Mouse (Mus musculus): ENCODE measurements around the gene Adamts20.

Gene Adamts20

DNA sequence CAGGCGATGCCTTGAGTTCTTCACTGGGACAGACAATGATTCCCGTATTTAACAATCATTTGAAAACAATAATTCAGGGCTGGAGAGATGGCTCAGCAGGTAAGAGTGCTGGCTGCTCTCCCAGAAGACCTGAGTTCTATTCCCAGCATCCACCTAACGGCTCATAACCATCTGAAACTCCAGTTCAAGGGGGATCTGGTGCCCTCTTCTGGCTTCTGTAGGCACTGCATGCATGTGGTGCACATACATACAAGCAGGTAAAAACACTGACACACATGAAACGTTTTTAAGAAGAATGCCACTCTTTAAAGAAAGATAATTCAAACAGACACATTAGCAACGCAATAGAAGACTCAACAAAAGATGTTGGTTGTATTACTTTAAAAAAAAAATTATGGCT is 120.9 kb downstream of the Adamts20 start:
- DNase-seq (ENCODE audit: low read depth, low spot score) = no peak

DNA sequence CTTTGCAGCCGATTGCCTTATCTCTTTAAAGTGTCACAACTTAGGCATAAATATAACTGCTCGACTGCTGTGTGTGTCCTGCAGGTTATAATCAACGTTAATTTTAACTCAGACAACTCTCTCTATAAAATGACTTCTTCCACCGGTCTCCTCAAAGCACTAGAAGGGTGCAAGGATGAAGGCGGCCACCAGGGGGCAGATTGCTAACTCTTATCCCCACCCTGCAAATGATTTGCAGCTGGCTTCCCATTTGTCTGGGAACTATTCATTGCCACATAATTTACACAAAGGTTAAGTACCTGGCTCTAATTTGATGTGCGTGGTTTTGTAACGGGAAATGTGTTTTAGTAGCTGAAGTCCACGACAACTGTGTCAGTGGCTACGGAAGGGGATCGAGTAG is 122.9 kb downstream of the Adamts20 start:
- DNase-seq (ENCODE audit: low read depth, low spot score) = peak; percentile 39

DNA sequence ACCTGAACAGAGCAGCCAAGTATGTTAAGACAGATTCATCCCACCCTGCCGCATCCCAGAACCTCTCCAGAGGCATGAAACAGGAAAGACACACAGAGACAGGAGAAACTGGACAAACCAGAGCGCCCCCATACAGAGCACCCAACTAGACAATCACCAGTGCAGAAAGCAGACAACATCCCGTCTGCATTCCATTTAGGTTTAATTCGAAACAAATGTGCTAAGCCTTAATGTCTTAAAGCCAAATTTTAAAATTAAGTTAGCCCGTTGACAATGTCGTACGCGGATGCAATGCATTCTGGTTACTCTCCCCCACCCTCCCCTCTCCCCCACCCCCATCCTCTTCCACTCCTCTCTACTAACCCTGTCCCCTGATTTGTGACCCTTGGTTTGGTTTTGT is 126.2 kb downstream of the Adamts20 start:
- DNase-seq (ENCODE audit: low read depth, low spot score) = no peak

DNA sequence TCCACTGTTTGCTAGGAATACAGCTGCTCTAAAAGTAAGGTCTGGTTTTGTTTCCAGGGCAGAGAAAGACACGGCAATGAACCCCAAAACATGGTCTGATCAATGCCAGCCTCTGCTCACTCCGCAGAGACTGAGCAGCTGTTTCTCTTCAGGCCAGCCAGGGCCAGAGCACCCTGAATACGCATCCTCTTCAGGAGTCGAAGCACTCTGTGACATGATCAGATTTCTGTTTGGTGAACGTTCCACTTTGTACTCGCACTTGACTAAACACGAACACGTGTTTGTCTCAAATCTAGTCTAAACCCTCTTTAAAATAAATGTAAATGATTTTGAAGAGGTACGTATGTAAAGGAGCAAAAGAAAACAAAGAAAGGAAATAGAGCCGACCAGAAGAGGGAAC is 130.6 kb downstream of the Adamts20 start:
- DNase-seq (ENCODE audit: low read depth, low spot score) = no peak

DNA sequence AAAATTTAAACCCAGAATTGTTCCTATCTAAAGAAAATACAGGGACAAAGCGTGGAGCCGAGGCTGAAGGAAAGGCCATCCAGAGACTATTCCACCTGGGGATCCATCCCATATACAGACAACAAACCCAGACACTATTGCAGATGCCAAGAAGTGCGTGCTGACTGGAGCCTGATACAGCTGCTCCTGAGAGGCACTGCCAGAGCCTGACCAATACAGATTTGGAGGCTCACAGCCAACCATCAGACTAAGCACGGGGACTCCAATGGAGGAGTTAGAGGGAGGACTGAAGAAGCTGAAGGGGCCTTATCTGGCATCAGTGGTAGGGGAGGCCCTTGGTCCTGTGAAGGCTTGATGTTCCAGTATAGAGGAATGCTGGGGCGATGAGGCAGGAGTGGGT is 138.6 kb downstream of the Adamts20 start:
- DNase-seq (ENCODE audit: low read depth, low spot score) = no peak

DNA sequence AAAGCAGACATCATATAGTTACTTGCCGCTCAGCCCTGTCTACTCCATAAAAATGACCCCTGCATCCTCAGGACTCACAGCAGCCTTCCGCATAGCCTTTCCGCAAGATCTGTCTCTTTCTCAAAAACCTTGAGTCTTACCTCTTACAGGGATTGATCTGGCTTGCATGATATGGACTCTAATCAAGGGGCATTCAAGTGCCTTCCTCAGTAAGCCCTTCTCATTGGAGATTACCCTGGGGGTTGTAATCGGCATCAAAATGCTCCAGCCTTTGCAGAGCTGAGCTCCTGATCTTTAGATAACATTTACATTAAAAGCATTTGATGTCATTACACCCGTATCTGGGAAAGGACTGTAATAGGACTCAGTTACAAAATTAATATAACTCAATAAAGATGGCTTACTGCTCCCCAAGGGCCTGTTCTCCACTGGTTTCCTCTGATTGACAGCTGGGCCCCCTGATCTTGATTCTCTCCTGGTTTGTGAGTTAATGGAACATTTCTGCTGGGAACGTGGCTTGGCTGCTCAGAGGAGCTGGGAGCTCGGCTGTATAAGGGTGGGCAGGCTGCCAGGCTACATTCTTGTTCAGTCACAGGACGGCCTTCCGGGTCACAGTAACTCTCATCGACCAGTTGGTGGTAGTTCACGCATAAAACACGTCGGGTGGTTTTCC is 139.6 kb downstream of the Adamts20 start:
- no peak for DNase-seq (ENCODE audit: low read depth, low spot score)

DNA sequence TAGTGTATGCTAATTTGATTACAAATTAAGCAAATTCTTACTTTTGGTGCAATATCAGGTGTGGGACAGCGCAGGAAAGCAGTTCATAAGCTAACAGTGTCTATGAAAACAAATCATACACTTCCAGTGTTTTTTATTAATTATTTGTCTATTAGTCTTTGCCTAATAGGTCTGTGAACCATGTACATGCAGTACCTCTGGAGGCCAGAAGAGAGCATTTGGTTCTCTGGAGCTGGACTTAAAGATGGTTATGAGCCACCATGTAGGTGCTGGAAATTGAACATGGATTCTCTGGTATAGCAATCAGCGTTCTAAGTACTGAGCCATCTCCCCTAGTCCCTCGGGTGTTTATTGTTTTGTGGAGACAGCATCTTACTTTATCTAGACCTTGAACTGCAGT is 149.0 kb downstream of the Adamts20 start:
- DNase-seq (ENCODE audit: low read depth, low spot score) = no peak

DNA sequence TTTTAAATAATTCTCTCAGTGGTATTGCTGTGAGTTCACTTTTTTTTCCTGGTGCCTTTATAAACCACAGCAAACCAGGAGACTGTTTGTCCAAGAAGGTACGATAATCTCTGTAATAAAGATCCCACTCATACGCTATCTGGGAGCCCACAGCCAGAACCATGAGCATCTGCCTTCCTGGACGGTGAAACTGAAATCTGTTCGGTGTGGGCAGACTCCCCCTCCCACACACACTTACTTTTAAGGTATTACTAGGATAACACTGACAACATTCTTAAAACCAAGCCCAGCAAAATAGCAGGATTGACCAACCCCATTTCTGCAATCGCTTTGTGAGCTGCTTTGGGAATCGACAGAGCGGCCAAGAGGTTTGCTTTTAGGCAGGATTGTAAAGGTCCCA is 155.5 kb downstream of the Adamts20 start:
- DNase-seq (ENCODE audit: low read depth, low spot score) = no peak

DNA sequence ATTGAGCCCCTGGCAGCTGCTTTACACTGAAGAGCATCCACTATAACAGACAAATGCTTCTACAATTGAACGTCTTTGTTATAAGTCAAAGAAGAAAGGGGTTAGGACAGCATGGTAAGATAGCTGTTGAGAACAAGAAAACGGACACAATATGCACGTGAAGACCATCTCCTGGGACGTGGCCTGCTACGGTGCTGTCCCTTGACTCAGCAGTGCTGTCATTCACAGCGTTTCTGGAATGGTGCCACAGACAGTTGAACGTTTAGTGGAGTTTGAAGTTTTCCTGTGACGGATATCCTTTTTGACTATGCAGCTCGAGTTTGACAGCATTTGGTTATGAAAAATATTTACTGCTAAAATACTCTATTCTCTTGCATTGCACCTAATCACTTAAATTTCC is 157.3 kb downstream of the Adamts20 start:
- no peak for DNase-seq (ENCODE audit: low read depth, low spot score)

DNA sequence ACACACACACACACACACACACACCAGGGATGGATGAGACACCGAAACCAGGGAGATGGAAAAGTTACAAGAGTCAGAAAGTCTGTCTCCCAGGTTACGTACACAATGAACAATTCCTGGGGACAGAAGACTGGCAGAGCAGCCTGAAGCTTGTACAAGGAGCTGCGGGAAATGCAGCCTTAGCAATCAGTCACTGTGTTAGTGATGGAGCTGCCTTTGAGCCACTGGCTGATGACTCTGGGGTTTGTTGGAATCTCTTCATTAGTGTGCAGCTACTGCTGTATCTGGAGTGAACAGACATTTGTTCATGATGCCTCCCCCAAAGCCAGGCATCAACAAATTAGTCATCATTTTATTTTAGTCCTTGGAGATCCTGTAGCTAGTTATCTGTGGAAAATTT is 162.1 kb downstream of the Adamts20 start:
- no peak for DNase-seq (ENCODE audit: low read depth, low spot score)

DNA sequence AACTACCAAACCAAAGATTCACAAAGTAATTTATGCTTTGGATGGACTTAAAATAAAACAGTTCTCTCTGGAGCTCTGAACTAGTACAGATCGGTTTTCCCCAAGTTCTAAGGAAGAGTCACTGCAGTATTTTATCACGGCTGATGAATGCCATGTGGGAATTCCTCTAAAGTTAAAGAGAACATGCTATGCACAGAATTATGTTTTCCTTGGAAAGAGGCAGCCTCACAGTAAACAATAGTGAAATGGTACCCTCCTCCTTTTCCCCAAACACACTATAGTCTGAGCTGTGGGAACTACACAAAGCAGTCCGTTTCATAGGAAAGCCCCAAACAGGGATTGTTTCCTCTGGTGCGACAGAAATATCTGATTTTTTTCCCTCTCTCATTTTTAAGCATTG is 171.1 kb downstream of the Adamts20 start:
- no peak for DNase-seq (ENCODE audit: low read depth, low spot score)

DNA sequence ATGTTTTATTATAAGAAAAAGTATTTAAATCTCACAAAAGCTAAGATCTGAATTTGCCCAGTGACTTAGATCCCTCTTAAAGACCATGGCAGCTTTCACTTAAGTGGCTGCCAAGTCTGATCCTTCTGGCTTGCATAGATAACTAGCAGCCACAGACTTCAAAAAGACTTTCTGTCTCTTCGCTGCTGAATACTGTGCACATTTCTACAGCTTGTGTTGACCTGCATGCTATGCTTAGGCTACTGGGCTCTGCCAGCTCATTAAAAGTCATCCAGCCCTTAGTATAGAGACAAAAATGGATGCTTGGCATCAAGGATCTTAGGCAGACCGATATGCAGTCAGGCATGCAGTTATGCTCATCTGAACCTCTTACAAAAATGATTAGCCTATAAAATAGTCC is 177.2 kb downstream of the Adamts20 start:
- no peak for DNase-seq (ENCODE audit: low read depth, low spot score)

DNA sequence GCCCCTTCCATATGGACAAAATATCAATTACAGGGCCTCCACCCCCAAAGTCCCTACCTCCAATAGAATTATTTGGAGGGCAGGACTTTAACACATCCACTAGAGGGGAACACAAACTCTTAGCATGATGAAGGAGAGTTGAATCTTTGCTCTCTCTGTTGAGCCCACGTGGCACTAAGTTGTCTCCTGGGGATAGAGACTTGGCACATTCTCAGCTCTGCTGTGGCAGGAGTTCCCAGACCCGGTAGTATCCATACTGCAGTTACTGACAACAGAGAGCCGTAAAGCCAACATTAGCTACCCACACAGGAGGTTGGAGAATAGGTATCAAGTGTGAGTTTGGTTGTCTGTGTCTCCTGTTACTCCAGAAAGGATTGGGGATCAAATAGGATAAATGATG is 177.7 kb downstream of the Adamts20 start:
- DNase-seq (ENCODE audit: low read depth, low spot score) = no peak

DNA sequence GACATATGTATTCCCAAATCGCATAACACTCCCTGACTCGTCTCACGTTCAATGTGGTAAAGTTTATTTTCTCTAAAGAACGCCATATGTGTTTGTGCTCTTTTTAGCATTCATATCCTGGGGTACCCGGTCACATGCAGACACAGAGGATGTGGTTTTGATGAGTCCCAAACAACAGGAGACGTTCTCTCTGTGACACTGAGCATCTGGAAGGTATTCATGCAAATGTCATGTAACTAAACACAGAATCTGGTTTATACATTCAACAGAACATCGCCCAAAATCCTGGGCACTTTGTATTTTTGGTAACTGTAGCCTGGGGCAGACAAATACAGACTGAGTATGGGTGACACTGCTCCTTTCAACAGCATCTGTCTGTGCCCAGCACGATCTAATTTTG is 188.8 kb downstream of the Adamts20 start:
- no peak for DNase-seq (ENCODE audit: low read depth, low spot score)

DNA sequence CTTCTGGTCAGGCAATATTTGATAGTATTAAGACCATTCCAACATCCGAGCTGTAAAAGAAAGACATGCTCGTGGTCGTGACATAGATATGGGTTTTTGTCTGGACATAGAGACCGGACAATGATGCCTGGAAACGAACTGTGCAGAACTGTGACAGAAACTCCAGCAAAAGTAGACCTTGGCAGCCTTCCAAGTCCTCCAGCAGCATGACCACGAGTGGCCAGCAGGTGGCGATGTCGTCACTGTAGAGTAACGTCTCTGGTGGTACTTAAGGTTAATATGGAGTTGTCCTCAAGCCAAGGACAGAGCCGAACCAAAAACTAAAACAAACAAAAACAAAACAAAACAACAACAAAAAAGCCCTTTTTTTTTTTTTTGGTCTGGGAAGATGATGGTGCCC is 199.6 kb downstream of the Adamts20 start:
- DNase-seq (ENCODE audit: low read depth, low spot score) = peak; percentile 66

DNA sequence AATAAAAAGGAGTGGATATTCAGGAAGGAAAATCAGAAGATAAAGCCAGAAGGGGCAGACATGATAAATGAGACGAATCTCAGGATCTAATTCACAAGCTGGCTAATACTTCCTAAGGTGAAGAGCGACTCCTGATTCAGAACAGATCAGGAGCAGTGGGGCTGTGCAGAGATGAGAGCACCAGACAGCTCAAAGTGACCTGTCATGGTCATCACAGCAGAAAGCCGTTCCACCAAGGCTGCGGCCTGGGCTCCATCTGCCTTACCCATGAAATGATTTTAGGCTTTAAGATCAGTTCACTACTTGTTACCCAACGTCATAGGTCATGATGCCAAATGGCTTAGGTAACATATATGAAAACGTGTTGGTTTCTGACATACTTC is 200.7 kb downstream of the Adamts20 start:
- no peak for DNase-seq (ENCODE audit: low read depth, low spot score)

DNA sequence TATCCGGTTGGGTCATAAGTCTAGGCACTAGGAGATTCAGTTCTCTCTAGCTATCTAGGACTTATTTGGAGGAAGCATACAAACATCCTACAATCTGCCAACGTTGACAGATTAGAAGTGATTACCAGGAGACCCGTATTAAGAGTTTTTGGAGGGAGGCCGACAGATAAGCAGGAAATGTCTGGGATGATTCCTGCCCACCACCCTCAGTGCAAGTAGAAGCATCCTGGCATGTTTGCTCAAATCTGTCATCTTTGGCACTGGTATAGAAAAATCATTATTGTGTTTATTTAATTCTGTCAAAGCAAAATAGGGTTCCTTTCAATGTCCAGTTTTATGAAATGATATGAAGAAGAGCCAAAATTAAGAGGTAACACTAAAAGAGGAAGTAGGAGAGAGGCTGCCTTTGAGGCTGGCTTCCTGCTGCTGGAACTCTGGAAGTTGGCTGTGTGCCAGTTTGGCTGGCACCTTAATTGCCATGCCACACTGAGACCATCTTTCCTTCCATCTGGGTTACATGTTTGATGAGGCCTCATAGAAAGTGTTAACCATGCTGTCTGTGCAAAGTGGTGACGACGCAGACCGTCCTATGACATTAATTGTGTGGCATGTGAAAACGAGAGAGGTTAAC is 201.2 kb downstream of the Adamts20 start:
- no peak for DNase-seq (ENCODE audit: low read depth, low spot score)

DNA sequence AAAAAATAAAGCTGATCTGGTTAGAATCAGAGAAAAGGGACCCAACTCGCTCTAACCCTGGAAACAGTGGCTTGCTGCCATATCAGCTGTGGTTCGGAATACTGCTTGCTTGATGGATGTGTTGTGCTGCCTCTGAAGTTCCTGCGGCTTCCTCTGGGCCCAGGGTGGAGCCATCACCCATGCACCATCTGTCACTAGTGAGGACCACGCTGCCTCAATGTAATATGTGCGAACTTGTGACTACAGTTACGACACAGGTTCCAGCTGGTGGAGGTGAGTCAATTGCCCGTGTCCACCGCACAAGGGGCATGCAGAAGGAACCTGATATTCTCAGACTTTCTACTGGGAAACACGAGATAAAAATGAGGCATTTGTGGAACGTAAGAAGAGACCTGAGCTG is 202.0 kb downstream of the Adamts20 start:
- DNase-seq (ENCODE audit: low read depth, low spot score) = no peak

DNA sequence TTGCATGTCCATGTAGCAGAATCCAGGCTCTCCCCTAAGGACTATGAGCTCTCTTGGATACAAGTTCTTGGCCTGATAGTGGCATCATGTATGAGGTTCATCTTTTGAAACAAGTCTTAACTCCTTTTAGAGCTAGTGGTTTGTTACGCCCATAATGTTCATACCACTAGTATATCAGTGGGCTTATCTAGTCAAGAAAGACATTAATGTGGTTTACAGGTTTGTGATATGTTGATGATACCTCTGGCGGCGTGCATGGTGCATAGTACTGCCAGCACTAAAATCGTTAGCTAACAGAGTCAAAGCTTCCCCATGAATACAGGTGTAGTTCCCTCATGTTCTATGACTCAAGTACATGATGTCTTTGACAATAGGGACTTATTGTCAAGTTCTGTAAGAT is 205.7 kb downstream of the Adamts20 start:
- no peak for DNase-seq (ENCODE audit: low read depth, low spot score)

DNA sequence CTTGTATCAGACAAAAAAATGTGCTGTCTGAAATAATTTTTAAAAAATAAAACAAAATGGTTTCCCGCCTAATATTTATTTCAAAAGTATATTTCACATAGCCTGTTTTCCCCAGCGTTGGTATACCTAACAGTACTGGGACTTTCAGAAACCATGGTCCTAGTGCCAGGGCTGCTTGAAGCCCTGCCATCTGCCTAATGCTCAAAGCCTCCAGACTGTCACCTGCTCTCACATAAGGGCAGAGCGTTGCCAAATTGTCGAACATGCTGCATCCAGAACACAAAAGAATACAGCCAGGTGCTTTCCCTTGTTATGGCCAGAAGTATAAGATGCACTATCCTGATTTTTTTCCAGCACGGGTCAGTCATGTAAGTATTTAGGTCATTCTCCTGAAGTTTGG is 209.7 kb downstream of the Adamts20 start:
- no peak for DNase-seq (ENCODE audit: low read depth, low spot score)

DNA sequence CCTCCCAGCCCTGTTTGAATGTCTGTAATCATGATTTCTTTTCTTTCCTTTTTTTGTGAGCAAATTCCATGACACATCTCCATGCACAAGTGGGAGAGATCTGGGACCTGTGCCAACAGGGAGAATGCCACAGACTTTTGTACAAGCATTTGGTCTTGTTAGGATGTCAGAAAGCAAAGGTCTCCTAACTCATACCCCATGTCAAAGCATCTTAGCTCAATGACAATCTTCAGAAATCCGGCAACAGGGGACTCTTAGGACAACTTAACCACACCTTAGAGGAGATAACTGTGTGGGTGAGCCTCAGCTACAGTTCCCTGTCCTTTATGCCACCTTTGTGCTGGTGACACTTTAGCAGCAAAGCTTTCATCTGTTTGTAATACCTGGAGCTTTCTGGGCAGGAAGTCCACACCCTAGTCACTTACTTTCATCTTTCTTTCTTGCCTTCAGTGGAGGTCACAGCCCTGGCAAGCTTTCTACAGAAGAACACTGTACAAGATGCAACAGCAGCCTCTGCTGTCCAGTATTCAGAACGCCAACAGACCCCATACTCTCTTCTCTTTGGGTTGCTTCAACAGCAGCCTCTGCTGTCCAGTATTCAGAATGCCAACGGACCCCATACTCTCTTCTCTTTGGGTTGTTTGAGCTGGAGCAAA is 210.2 kb downstream of the Adamts20 start:
- DNase-seq (ENCODE audit: low read depth, low spot score) = no peak

DNA sequence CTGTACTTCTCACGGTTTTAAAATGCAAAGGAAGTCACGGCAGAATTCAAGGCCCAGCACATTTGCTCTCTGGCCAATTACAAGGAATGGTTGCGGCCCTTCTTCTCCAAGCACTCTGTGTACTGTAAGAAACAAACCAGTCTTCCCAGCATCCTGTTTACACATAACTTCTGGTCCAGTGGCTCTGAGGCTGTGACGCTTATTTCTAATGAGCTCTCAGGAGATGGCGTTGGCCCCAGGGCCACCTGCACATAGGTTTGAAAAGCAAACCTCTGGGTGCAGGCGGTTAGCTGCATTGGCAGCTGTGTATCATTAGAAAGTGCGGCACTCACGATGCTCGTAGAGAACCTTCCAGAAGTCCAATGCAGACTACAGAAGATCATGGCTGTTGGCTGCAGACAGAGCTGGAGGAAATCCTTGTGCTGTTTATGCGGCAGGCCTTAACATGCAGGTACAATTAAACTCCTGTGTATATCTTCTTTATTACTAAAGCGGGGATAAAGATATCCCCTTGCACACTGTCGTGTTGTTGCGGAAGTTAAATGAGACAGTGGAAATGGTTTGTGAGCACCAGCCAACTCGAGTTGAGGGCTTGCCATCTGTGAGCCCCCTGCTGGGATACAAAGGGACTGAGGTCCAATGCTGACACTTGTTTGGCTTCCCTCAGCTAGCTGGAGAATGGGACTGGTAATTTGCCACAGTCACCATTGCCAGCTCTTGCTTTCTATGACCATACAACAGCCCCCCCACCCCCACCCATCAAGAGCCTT is 210.9 kb downstream of the Adamts20 start:
- no peak for DNase-seq (ENCODE audit: low read depth, low spot score)
